8 mouse cellular contexts compared by ENCODE assay signal in the genomic region with DNA sequence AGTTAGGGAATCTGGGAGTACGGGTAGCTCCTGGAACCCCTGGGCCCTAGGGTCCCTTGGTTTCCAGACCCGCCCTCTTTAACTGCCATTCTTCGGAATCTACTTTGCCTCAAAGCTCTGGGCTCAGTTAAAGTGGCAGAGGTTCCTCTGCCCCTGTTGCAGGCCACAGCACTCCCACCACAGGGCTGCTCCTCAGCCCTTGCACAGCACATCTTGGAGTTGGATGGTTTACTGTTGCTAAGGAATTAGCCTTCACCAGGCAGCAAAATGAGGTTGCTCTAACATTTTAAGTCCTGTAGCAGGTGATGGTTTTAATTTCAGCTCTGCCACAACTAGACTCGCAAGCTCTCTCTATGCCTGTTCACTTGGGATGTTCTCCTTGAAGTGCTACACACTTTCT. TPM values are rescaled to one million over a fixed set of nuclear protein-coding genes. Genes with fewer than 3 reads are reported as not detected.
DNase-seq lines count a peak whose midpoint lies in the region; ATAC-seq and TF ChIP-seq lines count a peak whose summit lies in the region.

A gene (minus strand): TSS at position 101 of the 400 bp plus-strand sequence.

- H3K27me3 ChIP-seq in liver, adult 2 months (ENCODE audit: control insufficient read depth, insufficient read depth, low read length) = no peaks in the 10 kb centered on the region
- H3K27me3 ChIP-seq in heart, embryonic 11.5 days (ENCODE audit: control insufficient read depth, insufficient read depth, low read length) = no peaks in the 10 kb centered on the region
- no peaks in the 10 kb centered on the region for H3K27me3 ChIP-seq in midbrain, embryonic 16.5 days (ENCODE audit: control insufficient read depth, insufficient read depth, low read depth, low read length)

- no peak within 1 kb of the TSS for H3K4me2 ChIP-seq in heart, embryonic 11.5 days
- no peak within 1 kb of the TSS for H3K4me2 ChIP-seq in midbrain, embryonic 16.5 days (ENCODE audit: low read length)

- peak within 1 kb of the TSS; percentile 28; the same call in 1 of the 2 replicates for H3K27ac ChIP-seq in liver, adult 2 months (replicated peaks; ENCODE audit: insufficient read depth, low read depth, low read length)
- no peak within 1 kb of the TSS for H3K27ac ChIP-seq in cortical plate, adult 2 months (ENCODE audit: insufficient read depth, low read length)
- H3K27ac ChIP-seq in heart, embryonic 11.5 days (ENCODE audit: low read depth, low read length) = no peak within 1 kb of the TSS
- no peak within 1 kb of the TSS for H3K27ac ChIP-seq in midbrain, embryonic 16.5 days (ENCODE audit: low read length)

- peaks cover 6% of the 10 kb centered on the region; the same call in 1 of the 2 replicates for H3K4me1 ChIP-seq in liver, adult 2 months (ENCODE audit: control insufficient read depth, insufficient read depth, low read length)
- no peaks in the 10 kb centered on the region for H3K4me1 ChIP-seq in cortical plate, adult 2 months (ENCODE audit: control insufficient read depth, insufficient read depth, low read length)
- H3K4me1 ChIP-seq in heart, embryonic 11.5 days (ENCODE audit: control insufficient read depth, insufficient read depth, low read length) = peaks cover 25% of the 10 kb centered on the region
- H3K4me1 ChIP-seq in midbrain, embryonic 16.5 days (ENCODE audit: control insufficient read depth, insufficient read depth, low read length) = no peaks in the 10 kb centered on the region

- no peak for TF ChIP-seq CTCF in liver, adult 2 months (IDR thresholded peaks at IDR 0.05; ENCODE audit: low read depth, low read length)
- TF ChIP-seq CTCF in cortical plate, adult 2 months (IDR thresholded peaks at IDR 0.05; ENCODE audit: extremely low read depth, insufficient read depth, low read length) = no peak

- TF ChIP-seq POLR2A in liver, adult 2 months (IDR thresholded peaks at IDR 0.05; ENCODE audit: extremely low read depth, insufficient read depth, low read length) = no peak
- TF ChIP-seq POLR2A in cortical plate, adult 2 months (IDR thresholded peaks at IDR 0.05; ENCODE audit: extremely low read depth, insufficient read depth, low read length) = no peak

- DNase-seq in liver, adult 2 months (ENCODE audit: extremely low read depth, low read depth, low spot score) = no peak
- DNase-seq in liver = no peak
- DNase-seq in layer of hippocampus, postnatal 36 days = no peak
- no peak for DNase-seq in cerebellum, postnatal 10 days
- no peak for DNase-seq in Muller cell, postnatal 12 days (ENCODE audit: inconsistent ontology term)

- H3K9ac ChIP-seq in liver, adult 2 months (ENCODE audit: low read depth, low read length) = no peak within 1 kb of the TSS
- 0 out of 2 replicates have a peak within 1 kb of the TSS, but pooled peaks have one; percentile 43 for H3K9ac ChIP-seq in heart, embryonic 11.5 days (ENCODE audit: low read depth, low read length)
- no peak within 1 kb of the TSS for H3K9ac ChIP-seq in midbrain, embryonic 16.5 days (ENCODE audit: low read depth, low read length)

- H3K9me3 ChIP-seq in heart, embryonic 11.5 days (replicated peaks; ENCODE audit: control insufficient read depth, low read length) = no peaks in the 10 kb centered on the region
- no peaks in the 10 kb centered on the region for H3K9me3 ChIP-seq in midbrain, embryonic 16.5 days (replicated peaks; ENCODE audit: control insufficient read depth, low read length, poor library complexity, severe bottlenecking)

- 89% methylated on average over 4 of the region's 4 CpGs for WGBS in liver, adult 2 months
- 66% methylated on average over 4 of the region's 4 CpGs for WGBS in heart, embryonic 11.5 days (ENCODE audit: insufficient replicate concordance)
- 68% methylated on average over 4 of the region's 4 CpGs for WGBS in midbrain, embryonic 16.5 days

- no peak within 1 kb of the TSS for H3K4me3 ChIP-seq in liver, adult 2 months (ENCODE audit: insufficient read depth, low read depth, low read length)
- H3K4me3 ChIP-seq in cortical plate, adult 2 months (ENCODE audit: insufficient read depth, low read length) = no peak within 1 kb of the TSS
- H3K4me3 ChIP-seq in heart, embryonic 11.5 days (ENCODE audit: low read depth, low read length) = no peak within 1 kb of the TSS
- H3K4me3 ChIP-seq in midbrain, embryonic 16.5 days (ENCODE audit: low read depth, low read length) = no peak within 1 kb of the TSS

- no peak for ATAC-seq in heart, embryonic 11.5 days (replicated peaks; ENCODE audit: insufficient number of reproducible peaks, low FRiP score, low TSS enrichment)
- ATAC-seq in midbrain, embryonic 16.5 days = no peak

- H3K36me3 ChIP-seq in liver, adult 2 months (ENCODE audit: control insufficient read depth, insufficient read depth, low read length) = no peaks in the 10 kb centered on the region
- H3K36me3 ChIP-seq in heart, embryonic 11.5 days (ENCODE audit: control insufficient read depth, insufficient read depth, low read length) = no peaks in the 10 kb centered on the region
- H3K36me3 ChIP-seq in midbrain, embryonic 16.5 days (ENCODE audit: control insufficient read depth, insufficient read depth, low read length) = no peaks in the 10 kb centered on the region

- H3K79me2 ChIP-seq in liver, adult 2 months (ENCODE audit: control insufficient read depth, insufficient read depth, low read length) = no peaks in the 10 kb centered on the region

RNA-seq across cellular contexts. Expression of the gene that starts here (rescaled TPM):
- 5.8 and 7.9 TPM in 2 replicates for total RNA-seq in liver, adult 2 months (2014; rRNA removed)
- 14.8 and 17.2 TPM in 2 replicates for polyA plus RNA-seq in liver, adult 2 months (2012; rRNA removed)
- 21.7 and 23.2 TPM in 2 replicates for polyA plus RNA-seq in cortical plate, adult 2 months (2012; rRNA removed)
- polyA plus RNA-seq in heart, embryonic 11.5 days (2014; fragmentation: Nextera tagmentation; extraction: Ambion mirVana) = 99.5 and 116 TPM in 2 replicates
- total RNA-seq in layer of hippocampus, postnatal 36 days (2021) = 10 to 100 TPM; 54.5 to 56.6 TPM
- 141 and 142 TPM in 2 replicates for polyA plus RNA-seq in midbrain, embryonic 16.5 days (2015; fragmentation: Nextera tagmentation; extraction: Ambion mirVana)
